Mouse (Mus musculus) kidney, adult 2 months (tissue): ENCODE measurements at regions not wholly inside any gene's neighbourhood (a gene's known extent, or its start where the extent isn't known, plus 50 kb on each side); places are given as distances from the start of the nearest gene placed in this dataset.

ENCODE experiments used
- CTCF ChIP-seq: fragments of 200-500 bp; conservative IDR thresholded peaks from 2 replicates; pipeline ENCODE4 v1.5.1; 2011; ENCODE audit warnings: low read depth, mild to moderate bottlenecking, control low read depth, low read length, moderate library complexity, mixed read lengths; ENCODE audit not compliant: insufficient read depth, insufficient read length
- POLR2A ChIP-seq: fragments of 200-500 bp; IDR thresholded peaks from one replicate; pipeline ENCODE4 v1.6.1; 2011; ENCODE audit warnings: low read depth, low read length, control low read depth

GRCm38 (mm10) chr6:84328030-84328390 is 265.7 kb downstream of the Cyp26b1 start:
- TF ChIP-seq POLR2A (no peak), CTCF (no peak)
